Mouse (Mus musculus) thymus, adult 2 months (tissue): ENCODE data around the gene Polr3b.

Experiments used
- CTCF ChIP-seq: fragments of 200-500 bp; IDR thresholded peaks from 2 replicates; pipeline ENCODE4 v1.5.1; 2012; ENCODE audit warnings: mild to moderate bottlenecking, control low read depth, low read length, moderate library complexity, borderline replicate concordance; ENCODE audit not compliant: control insufficient read depth, poor library complexity, insufficient read depth; ENCODE audit errors: extremely low read depth
- POLR2A ChIP-seq: fragments of 200-500 bp; IDR thresholded peaks from 2 replicates; pipeline ENCODE4 v1.6.1; 2012; ENCODE audit warnings: mild to moderate bottlenecking, low read length, control low read depth, moderate library complexity; ENCODE audit not compliant: control insufficient read depth, poor library complexity, insufficient read depth; ENCODE audit errors: extremely low read depth

DNA sequence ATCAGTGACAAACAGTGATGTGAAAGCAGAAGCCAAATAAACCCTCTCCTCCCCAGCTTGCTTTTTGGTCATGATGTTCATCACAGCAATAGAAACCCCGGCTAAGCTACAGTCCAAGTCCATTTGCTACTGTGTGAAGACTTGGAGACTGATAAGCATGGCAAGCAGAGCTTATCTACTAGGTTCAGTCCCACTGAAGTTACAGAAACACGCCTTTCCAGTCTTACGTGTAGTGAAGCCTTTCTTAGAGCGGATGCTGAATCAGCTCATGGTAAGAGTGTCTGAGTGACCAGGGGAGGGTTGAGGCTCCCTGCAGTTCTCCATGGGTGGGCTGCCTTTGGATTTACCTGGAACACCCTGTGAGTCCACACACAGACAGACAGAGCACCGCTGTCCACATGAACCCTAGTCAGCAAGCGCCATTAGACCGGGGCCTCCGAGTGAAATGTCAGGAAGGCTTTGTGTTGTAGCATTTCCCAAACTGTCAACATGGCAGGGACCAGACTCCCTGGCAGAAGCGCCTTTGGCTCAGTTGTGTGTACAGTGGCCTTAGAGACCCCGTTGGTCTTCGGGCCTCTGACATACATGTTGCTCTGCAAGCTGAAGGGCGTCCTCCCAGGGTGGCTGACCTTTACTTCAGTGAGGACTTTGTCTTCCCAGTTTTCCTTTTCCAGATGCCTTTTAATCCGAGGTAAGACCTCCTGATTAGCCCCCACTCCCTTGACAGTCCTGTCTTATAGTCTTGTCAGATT lies 78.3 kb downstream of the Polr3b start:
- TF ChIP-seq CTCF = no peak
- TF ChIP-seq POLR2A = no peak
